Mouse (Mus musculus) heart, adult 18-20 months (tissue): ENCODE results near the gene Chrng. TPM values are rescaled to one million over a fixed set of nuclear protein-coding genes. Genes with fewer than 3 reads are reported as not detected.

Experiments
- DNase-seq, 2 experiments: peaks; one replicate each; pipeline ENCODE4 v3.0.0; 2021 to 2022; ENCODE audit warnings: mixed read lengths in 1 of 2
- total RNA-seq, 2 experiments: library from RNA; stranded (reverse); gene quantifications; 2 replicates each; pipeline ENCODE4 v1.2.3; 2021

Gene Chrng
- total RNA-seq, 2 experiments from 2014 or later: not detected

DNA sequence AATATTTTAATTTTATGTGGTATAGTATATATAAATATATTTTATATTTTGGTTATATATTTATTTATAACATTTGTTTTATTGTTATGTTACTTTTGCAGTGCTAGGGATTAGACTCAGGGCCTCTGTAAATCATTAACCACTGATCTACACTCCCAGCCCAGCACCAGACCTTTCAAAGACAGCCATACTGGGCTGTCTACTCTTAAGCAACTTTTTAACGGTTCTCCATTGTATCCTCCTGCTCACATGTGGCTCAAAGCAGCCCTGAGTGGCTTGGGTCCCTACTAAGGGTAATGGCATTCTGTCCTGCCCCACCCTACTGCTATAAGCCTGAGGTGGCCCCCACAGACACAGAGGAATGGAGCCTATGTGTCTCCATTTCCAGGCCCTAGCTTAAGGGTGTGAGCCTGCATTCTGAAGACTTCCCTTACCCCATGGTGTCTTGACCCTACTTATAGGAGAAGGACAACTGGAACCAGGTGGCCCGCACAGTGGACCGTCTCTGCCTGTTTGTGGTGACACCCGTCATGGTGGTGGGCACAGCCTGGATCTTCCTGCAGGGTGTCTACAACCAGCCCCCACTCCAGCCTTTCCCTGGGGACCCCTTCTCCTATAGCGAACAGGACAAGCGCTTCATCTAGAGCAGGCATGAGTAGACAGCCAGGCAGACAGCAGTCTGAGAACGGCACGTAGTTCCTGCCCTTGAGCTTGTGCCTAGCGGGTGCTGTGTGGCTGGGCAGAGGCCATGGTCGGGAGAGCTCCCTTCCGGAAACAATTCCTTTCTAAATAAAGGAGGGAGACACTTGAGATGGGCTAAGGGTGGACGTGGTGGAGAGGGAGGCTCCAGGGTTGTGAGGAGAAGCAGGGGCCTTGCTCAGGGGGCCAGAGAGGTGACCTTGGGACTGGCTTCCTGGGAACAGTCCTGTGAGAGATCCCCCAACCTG is 6.1 kb upstream of the Chrng start:
- DNase-seq: no peak

GRCm38 (mm10) chr1:87200811-87201210 is 3.6 kb upstream of the Chrng start:
- DNase-seq: no peak

DNA sequence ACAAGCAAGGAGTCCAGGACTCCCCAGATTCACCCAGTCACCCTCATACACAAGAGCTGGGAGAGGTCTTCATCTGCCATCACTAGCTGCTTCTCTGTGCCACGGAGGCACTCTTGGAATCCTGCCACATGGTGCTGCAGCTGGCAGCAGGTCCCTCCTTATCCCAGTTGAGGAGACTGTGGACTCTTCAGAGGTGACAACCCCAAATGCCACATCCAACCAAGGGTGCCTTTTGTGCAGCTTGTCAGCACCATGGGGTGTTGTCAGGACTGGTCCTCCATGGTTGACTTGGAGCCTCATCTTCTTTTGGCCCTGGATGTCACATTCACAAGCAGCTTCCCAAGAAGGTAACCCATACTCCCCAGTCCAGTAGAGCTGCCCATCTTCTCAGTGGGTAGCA is 2.6 kb upstream of the Chrng start:
- DNase-seq: no peak

- DNase-seq: no peak
These were observed 678 bp upstream of the Chrng start for GRCm38 (mm10) chr1:87203779-87204178.

GRCm38 (mm10) chr1:87205038-87205437 is 581 bp downstream of the Chrng start:
- DNase-seq: no peak

GRCm38 (mm10) chr1:87205502-87205901 is 1.0 kb downstream of the Chrng start:
- no peak for DNase-seq

DNA sequence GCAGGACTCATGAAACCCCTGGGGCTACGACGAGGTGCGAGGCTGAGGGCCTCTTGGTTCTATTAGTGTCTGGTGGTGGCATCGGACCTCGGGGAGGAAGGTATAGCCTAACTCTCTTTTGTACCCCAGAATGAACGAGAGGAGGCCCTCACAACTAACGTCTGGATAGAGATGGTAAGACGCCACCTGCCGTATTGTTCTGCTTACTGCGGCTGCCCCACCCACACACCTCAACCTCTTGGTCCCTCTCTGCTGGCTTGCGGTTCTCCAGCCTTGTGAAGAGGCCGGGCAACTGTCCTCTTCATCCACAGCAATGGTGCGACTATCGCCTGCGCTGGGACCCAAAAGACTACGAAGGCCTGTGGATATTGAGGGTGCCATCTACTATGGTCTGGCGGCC is 1.9 kb downstream of the Chrng start:
- no peak for DNase-seq

- no peak for DNase-seq
These were observed 7.0 kb downstream of the Chrng start for GRCm38 (mm10) chr1:87211431-87211830.

- DNase-seq: peak; percentile 94 to 97
These were observed 9.6 kb downstream of the Chrng start, which contains the start of gene Eif4e2 for GRCm38 (mm10) chr1:87213735-87214704. Gene Eif4e2, plus strand, starts transcription at chr1:87213914.

DNA sequence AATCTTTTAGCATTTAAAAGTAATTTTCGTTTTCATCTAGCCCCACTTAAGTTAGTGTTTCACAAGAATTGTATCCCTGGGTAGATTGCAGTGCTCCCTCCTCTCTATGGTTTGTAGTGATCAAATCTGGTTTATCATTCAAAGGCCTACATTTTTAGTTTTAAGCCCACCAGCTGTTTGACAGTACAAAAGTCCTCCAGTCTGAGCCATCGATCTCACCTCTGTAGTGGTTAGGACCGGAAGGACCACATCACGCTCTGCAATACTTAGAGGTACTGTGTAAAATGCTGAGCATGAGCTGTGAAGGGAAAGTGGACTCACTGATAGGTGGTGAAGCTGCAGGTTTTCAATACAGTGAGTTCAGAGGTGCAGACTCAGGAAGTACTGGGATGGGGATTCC is 10.3 kb downstream of the Chrng start:
- peak in 1 of 2 experiments; percentile 12 for DNase-seq

GRCm38 (mm10) chr1:87217938-87218337 is 13.5 kb downstream of the Chrng start:
- no peak for DNase-seq

DNA sequence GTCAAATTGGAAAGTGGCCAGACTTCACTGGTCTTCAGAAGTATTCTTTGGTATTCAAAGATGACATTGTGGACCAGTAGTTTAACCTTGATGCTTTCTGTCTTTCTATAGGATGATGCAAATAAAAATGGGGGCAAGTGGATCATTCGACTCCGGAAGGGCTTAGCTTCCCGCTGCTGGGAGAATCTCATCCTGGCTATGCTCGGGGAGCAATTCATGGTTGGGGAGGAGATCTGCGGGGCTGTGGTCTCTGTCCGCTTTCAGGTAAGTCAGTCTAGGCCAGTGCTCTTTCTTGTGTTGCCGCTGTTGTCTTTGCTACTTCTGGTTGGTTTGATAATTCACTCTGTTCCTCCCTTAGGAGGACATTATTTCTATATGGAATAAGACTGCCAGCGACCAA is 21.3 kb downstream of the Chrng start:
- DNase-seq: no peak

- DNase-seq: no peak
These were observed 22.1 kb downstream of the Chrng start for GRCm38 (mm10) chr1:87226409-87227159.

DNA sequence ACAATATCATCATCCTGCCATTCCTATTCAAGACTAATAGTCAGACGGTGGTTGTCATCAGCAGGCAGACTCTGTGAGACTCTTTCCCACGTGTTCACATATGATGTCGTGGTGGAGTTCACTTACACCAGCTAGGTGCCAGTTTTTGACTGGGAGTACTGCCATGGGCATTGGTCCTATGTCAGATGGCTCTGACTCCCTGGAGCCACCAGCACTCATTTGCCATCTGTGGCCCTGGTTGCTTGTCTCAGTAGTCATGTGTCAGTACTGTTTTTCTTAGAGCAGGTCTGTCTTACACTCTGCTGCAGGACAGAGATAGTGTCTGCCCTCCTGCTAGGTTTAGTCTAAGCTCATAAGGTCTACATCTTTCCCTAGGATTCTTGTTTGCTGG is 22.7 kb downstream of the Chrng start:
- DNase-seq: peak; percentile 16 to 41

- no peak for DNase-seq
These were observed 26.1 kb downstream of the Chrng start for GRCm38 (mm10) chr1:87230606-87231005.

GRCm38 (mm10) chr1:87232197-87232596 is 27.7 kb downstream of the Chrng start:
- DNase-seq: no peak

- DNase-seq: no peak
These were observed 34.6 kb downstream of the Chrng start for GRCm38 (mm10) chr1:87239056-87239455.

DNA sequence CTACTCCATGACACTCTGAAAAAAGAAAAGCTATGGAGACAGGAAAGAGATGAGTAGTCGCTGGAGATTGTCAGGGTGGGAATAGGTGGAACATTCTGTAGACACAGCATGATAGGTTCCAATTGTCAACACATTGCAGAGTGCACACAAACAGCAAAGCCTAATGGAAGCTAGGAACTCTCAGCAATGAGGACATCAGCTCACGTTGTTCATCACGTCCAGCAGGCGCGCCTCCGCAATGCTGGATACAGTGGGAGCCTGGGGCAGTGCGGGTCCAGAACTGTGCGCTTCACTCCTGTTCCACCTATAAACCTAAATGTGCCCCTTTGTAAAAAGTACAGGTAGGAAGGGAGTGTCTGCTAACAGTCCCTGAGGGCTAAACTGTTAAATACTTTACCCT is 38.6 kb downstream of the Chrng start:
- DNase-seq: no peak

- DNase-seq: no peak
These were observed 41.0 kb downstream of the Chrng start for GRCm38 (mm10) chr1:87245430-87245829.

- peak; percentile 59 to 85 for DNase-seq
These were observed 41.7 kb downstream of the Chrng start for GRCm38 (mm10) chr1:87245929-87246815.

DNA sequence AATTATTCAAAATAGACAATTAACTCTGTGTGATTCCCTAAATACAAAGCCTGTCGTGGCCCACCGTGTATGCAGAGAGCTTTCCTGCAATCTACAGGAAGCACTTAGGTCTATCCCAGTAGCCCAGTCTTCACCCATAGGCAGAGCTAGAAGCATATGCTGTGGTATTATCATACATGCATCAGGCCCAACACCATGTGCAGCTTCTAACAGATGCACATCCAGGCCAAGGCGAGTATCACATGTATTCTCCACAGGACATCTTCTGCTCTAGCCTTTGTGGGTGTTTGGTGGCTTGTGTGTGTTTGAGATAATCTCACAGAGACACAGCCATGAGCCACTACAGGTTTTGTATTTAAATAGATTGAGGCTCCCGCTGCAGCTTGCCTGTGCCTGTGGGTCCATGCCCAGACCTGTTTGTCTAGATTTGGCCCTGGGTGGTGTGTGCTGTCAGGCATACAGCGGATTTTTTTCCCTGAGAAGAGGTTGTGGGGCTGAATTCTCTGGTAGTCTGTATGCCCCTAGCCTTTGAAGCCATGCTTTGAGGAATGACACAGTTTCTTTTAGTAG is 47.7 kb downstream of the Chrng start:
- no peak for DNase-seq
